Mouse (Mus musculus): ENCODE data around the gene Tmem147. TPM values are rescaled to one million over a fixed set of nuclear protein-coding genes. Genes with fewer than 3 reads are reported as not detected.

Gene Tmem147
- 70.8 TPM for polyA plus RNA-seq (2017; shearing (Covaris generic))

DNA sequence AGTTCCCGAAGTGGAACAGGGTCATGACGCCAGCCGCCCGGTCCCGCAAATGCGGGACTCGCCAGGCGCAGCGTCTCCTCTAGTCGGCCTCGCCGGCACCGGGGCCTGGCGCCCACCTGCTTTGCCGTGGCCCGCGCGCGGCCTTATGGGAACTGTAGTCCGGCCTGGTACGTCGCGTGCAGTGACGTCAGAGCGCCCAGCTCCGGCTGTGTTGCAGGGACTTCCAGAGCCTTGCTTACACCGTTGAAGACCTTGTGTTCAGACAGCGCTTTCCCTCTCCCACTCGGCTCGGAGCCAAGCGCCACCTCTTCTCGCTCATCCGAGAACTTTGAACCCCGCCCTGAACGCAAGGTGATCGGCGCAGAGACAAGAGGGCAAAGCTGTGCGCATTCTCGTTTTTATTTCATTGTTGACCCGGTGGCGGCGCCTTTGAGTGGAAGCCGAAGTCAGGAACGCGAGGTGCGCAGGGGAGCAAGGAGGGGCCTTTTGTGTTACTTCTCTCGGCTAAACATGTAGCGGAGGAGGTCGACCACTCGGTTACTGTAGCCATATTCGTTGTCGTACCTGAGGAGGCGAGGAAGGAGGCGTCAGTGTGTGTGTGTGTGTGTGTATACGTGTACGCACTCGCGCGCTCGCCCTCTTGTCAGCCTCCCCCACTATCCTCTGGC, at the start of gene Tmem147:
Tmem147 (minus strand) TSS at position 145 of the 668 bp plus-strand sequence.

DNA sequence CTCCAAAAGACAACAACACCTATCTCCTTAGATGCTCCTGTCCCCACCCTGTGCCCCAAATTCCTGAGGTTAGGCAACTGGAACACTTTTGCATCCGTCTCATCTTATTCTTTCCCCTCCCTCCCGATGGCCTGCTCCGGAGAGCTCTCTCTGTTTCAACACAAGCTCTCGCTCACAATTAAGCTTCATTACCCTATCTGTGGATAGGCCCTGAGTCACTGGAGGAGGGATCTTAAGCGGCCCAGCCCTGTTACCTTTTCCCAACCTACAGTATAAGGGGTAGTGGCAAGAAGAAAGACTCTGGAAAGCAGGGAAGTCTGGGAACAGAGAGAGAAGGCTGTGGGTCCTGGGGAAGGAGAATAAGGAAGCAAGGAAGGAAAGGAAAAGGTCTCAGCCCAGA, 34.1 kb upstream of the Tmem147 start, which contains the start of gene Dmkn:
Dmkn (plus strand) TSS at position 301 of the 400 bp plus-strand sequence.

DNA sequence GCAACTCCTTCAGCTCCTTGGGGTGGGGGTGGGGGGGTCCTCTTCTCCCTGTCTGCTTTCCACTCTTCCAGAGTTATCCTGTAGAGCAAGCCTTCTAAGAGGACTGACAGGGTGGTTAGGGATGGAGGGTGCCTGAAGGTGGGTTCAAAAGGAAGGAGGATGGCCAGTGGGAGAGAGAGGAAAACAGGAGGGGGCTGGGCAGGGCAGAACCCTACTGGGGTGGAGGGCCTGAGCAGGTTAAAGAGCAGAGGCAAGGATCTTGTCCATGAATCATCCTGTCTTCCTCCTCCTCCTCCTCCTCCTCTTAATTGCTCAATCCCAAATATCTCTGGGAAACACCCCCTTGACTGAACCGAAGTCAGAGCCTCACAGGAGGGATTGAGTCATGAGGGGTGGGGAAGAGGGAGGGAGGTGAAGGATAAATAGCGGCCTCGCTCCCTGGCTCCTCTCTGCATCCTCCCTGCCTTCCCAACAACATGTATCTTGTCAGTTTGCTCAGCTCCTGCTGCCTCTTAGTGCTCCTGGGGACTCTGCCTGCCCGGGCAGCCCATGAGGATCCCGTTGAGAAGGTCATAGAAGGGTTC, 21.8 kb upstream of the Tmem147 start, which contains the start of gene Sbsn:
Sbsn (plus strand) TSS at position 386 of the 584 bp plus-strand sequence.

DNA sequence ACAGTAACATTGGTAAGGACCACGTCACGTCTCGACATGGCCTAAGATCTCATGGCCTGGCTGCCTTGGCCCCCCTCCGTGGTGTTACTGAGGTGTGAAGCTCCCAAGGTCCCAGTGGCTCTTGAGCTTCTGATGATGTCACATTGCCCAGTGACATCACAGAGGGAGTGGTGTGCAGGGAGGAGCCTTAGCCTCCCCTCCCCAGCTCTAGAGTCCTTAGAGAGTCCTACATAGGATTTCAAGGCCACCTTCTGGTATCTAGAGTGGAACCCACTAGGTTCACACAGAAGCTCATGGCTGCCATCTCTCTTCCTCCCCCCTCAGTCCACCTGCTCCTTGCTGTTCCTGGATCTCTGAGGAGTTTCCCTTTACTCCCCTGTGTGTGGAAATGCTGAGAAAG, 14.3 kb upstream of the Tmem147 start, which contains the start of gene Gapdhs:
Gapdhs (minus strand) TSS at position 65 of the 400 bp plus-strand sequence.

DNA sequence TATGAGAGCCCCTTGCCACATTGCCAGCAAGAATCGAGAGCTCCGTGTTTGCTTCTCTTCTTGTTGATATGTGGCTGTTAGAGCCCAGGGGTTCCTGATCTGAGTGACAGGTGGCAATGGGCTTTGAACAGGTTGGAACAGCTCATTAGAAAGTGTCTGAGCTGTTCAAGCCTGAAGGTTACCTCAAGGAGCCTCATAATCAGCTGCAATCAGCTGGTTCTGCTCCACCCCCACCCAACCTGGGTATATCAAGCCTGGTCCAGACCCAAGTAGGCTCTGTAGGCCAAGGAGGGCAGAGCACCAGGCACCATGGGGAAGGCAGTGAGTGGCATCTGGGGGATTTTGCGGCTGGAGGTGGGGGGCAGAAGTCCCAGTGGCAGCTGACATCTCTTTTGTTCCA, 17.4 kb downstream of the Tmem147 start, which contains the start of gene Atp4a:
Atp4a (plus strand) TSS at position 268 of the 400 bp plus-strand sequence.

DNA sequence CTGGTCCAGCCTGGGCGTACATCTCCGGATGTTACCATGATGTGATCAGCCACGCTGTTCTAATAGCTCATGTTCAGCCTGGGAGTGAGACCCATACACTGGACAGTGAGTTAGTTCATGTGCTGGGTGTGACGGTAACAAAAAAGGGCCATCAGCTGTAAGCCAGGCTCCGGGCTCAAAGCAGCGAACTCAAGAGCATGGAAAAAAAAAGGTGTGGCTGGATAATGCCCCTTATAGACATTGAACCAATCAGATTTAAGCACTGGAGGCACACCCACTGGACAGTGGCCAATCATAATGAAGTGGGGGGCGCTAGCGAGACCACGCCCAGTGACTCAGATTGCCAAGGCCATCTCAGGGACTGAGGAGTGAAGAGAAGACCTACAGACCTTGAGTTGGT, 30.8 kb downstream of the Tmem147 start, which contains the start of gene 2200002J24Rik:
2200002J24Rik (plus strand) TSS at position 338 of the 400 bp plus-strand sequence.

Other genes starting within 250 kb of the Tmem147 start
- not detected for gene Prodh2, start 235.9 kb downstream of the Tmem147 start, polyA plus RNA-seq (2017; shearing (Covaris generic))
- 1.2 TPM for gene Arhgap33, start 194.5 kb downstream of the Tmem147 start, polyA plus RNA-seq (2017; shearing (Covaris generic))
- 5.3 TPM for gene Hspb6, start 177.4 kb downstream of the Tmem147 start, polyA plus RNA-seq (2017; shearing (Covaris generic))
- gene Proser3, start 177.2 kb downstream of the Tmem147 start, polyA plus RNA-seq (2017; shearing (Covaris generic)), result 4.3 TPM
- 53.4 TPM for gene Lin37, start 169.7 kb downstream of the Tmem147 start, polyA plus RNA-seq (2017; shearing (Covaris generic))
- 85.7 TPM for gene U2af1l4, start 166.2 kb downstream of the Tmem147 start, polyA plus RNA-seq (2017; shearing (Covaris generic))
- gene Gm49396, start 166.2 kb downstream of the Tmem147 start, polyA plus RNA-seq (2017; shearing (Covaris generic)), result 68.6 TPM
- 168 TPM for gene Psenen, start 165.9 kb downstream of the Tmem147 start, polyA plus RNA-seq (2017; shearing (Covaris generic))
- 38.1 TPM for gene Igflr1, start 164.1 kb downstream of the Tmem147 start, polyA plus RNA-seq (2017; shearing (Covaris generic))
- 16.1 TPM for gene Kmt2b, start 140.8 kb downstream of the Tmem147 start, polyA plus RNA-seq (2017; shearing (Covaris generic))
- 1.1 TPM for gene Zbtb32, start 130.6 kb downstream of the Tmem147 start, polyA plus RNA-seq (2017; shearing (Covaris generic))
- 0.49 TPM for gene Upk1a, start 116.7 kb downstream of the Tmem147 start, polyA plus RNA-seq (2017; shearing (Covaris generic))
- gene Cox6b1, start 103.4 kb downstream of the Tmem147 start, polyA plus RNA-seq (2017; shearing (Covaris generic)), result 305 TPM
- not detected for gene Etv2, start 93.7 kb downstream of the Tmem147 start, polyA plus RNA-seq (2017; shearing (Covaris generic))
- gene Rbm42, start 79.2 kb downstream of the Tmem147 start, polyA plus RNA-seq (2017; shearing (Covaris generic)), result 214 TPM
- 42.8 TPM for gene Haus5, start 64.5 kb downstream of the Tmem147 start, polyA plus RNA-seq (2017; shearing (Covaris generic))
- not detected for gene Pmis2, start 57.9 kb downstream of the Tmem147 start, polyA plus RNA-seq (2017; shearing (Covaris generic))
- gene 2200002J24Rik, start 30.6 kb downstream of the Tmem147 start, polyA plus RNA-seq (2017; shearing (Covaris generic)), result not detected
- gene Atp4a, start 17.3 kb downstream of the Tmem147 start, polyA plus RNA-seq (2017; shearing (Covaris generic)), result not detected
- 1.4 TPM for gene Gapdhs, start 14.1 kb upstream of the Tmem147 start, polyA plus RNA-seq (2017; shearing (Covaris generic))
- 1.0 TPM for gene Sbsn, start 21.9 kb upstream of the Tmem147 start, polyA plus RNA-seq (2017; shearing (Covaris generic))
- gene Dmkn, start 34.2 kb upstream of the Tmem147 start, polyA plus RNA-seq (2017; shearing (Covaris generic)), result not detected
- gene Krtdap, start 58.4 kb upstream of the Tmem147 start, polyA plus RNA-seq (2017; shearing (Covaris generic)), result not detected
- gene Ffar2, start 94.2 kb upstream of the Tmem147 start, polyA plus RNA-seq (2017; shearing (Covaris generic)), result not detected
- gene Ffar3, start 126.6 kb upstream of the Tmem147 start, polyA plus RNA-seq (2017; shearing (Covaris generic)), result not detected
- gene Ffar1, start 132.0 kb upstream of the Tmem147 start, polyA plus RNA-seq (2017; shearing (Covaris generic)), result not detected
- not detected for gene Cd22, start 150.8 kb upstream of the Tmem147 start, polyA plus RNA-seq (2017; shearing (Covaris generic))
- gene Mag, start 185.3 kb upstream of the Tmem147 start, polyA plus RNA-seq (2017; shearing (Covaris generic)), result not detected
- gene Hamp2, start 195.1 kb upstream of the Tmem147 start, polyA plus RNA-seq (2017; shearing (Covaris generic)), result not detected
- gene Hamp, start 214.5 kb upstream of the Tmem147 start, polyA plus RNA-seq (2017; shearing (Covaris generic)), result not detected
- 12.8 TPM for gene Usf2, start 227.3 kb upstream of the Tmem147 start, polyA plus RNA-seq (2017; shearing (Covaris generic))
- gene Lsr, start 243.9 kb upstream of the Tmem147 start, polyA plus RNA-seq (2017; shearing (Covaris generic)), result 1.1 TPM
- gene Fam187b, start 244.2 kb upstream of the Tmem147 start, polyA plus RNA-seq (2017; shearing (Covaris generic)), result not detected